Mouse (Mus musculus) C2C12 (cell line): ENCODE results near the gene Stard3. TPM values are rescaled to one million over a fixed set of nuclear protein-coding genes. Genes with fewer than 3 reads are reported as not detected.

Source experiments
- H3K27me3 ChIP-seq: one replicate; pipeline ENCODE4 v1.6.1; 2011; ENCODE audit not compliant: control insufficient read depth, insufficient read depth, insufficient read length
- H3K36me3 ChIP-seq: one replicate; pipeline ENCODE4 v1.6.1; 2011; ENCODE audit not compliant: control insufficient read depth, insufficient read depth
- H3K4me3 ChIP-seq: one replicate; pipeline ENCODE4 v1.5.1; 2011; ENCODE audit warnings: mild to moderate bottlenecking, control low read depth; ENCODE audit not compliant: poor library complexity, insufficient read depth, severe bottlenecking
- H3K79me2 ChIP-seq: one replicate; pipeline ENCODE4 v1.6.1; 2011; ENCODE audit not compliant: control insufficient read depth, insufficient read depth
- H3K79me3 ChIP-seq: one replicate; pipeline ENCODE4 v1.6.1; 2011; ENCODE audit warnings: low read depth, control low read depth
- H3ac ChIP-seq: one replicate; pipeline ENCODE3; 2011; ENCODE audit warnings: low read depth; ENCODE audit not compliant: control insufficient read depth, insufficient read length
- CEBPB ChIP-seq: IDR thresholded peaks from one replicate; pipeline ENCODE4 v1.6.1; 2011; ENCODE audit warnings: low read depth, mild to moderate bottlenecking, control low read depth, moderate library complexity
- CTCF ChIP-seq: IDR thresholded peaks from one replicate; pipeline ENCODE4 v1.5.1; 2011; ENCODE audit not compliant: control insufficient read depth, insufficient read depth, insufficient read length
- FOSL1 ChIP-seq: IDR thresholded peaks from one replicate; pipeline ENCODE4 v1.8.0; 2011; ENCODE audit warnings: mild to moderate bottlenecking, low read length; ENCODE audit not compliant: poor library complexity, insufficient read depth, severe bottlenecking
- MAX ChIP-seq: IDR thresholded peaks from one replicate; pipeline ENCODE4 v1.6.1; 2011; ENCODE audit warnings: mild to moderate bottlenecking, control low read depth
- MYOD1 ChIP-seq: IDR thresholded peaks from one replicate; pipeline ENCODE4 v1.6.1; 2011; ENCODE audit warnings: low read depth; ENCODE audit not compliant: control insufficient read depth, insufficient read length
- MYOG ChIP-seq: IDR thresholded peaks from one replicate; pipeline ENCODE4 v1.6.1; 2011; ENCODE audit not compliant: control insufficient read depth, insufficient read length; ENCODE audit errors: extremely low read depth
- USF1 ChIP-seq: IDR thresholded peaks from one replicate; pipeline ENCODE4 v1.6.1; 2011; ENCODE audit warnings: low read depth, mild to moderate bottlenecking, control low read depth, moderate library complexity
- polyA plus RNA-seq: library from polyadenylated mRNA; unstranded; fragments of >200 nt; fragmentation: generic; extraction: Trizol; gene quantifications from one replicate; pipeline ENCODE4 v1.2.1, GENCODE M21; 2012; ENCODE audit warnings: missing spikeins

Gene Stard3
- polyA plus RNA-seq, 1 experiment = 28.3 TPM

DNA sequence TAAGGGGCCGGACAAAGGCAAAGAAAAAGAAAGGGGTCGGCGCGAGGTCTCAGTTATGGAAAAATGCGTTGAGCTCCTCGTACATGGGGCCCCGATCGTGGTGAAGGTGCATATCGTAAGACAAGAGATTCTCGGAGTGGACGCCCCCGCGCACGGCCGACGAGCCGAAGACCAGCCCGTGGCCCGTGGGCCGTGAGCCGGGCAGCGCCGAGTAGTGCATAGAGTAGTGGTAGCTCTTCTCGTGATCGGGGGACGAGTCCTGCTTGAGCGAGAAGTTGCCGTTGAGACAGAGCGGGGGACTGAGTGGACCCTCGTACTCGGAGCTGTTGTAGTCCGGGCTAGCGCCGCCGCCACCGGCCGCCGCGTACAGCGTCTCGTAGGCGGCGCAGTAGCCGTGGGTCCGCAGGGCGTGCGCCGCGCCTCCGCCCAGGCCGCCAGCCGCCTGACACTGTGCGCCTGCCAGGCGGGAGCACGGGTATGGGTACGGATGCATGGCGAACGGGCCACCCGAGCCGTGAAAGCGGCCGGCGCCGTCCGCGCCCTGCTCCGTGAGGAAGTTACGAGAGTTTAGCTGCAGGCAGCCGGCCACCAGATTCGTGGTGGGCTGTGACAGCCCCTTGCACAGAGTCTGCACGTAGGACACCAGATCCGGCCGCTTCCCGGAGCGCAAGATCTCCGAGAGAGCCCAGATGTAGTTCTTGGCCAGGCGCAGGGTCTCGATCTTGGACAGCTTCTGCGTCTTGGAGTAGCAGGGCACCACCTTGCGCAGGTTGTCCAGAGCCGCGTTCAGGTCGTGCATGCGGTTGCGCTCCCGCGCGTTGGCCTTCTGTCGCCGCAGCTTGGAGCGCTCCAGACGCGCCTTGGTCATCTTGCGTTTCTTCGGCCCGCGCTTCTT, 30.8 kb upstream of the Stard3 start:
- Histone ChIP-seq H3K36me3 (no peaks in the 10 kb centered on the region), H3K79me2 (no peaks in the 10 kb centered on the region), H3K4me3 (no peak overlapping the region), H3K79me3 (no peaks in the 10 kb centered on the region), H3ac (no peak overlapping the region), H3K27me3 (peaks cover 84% of the 10 kb centered on the region)
- TF ChIP-seq CEBPB = no peak
- TF ChIP-seq MAX = no peak
- no peak for TF ChIP-seq MYOD1
- no peak for TF ChIP-seq FOSL1
- TF ChIP-seq MYOG = no peak
- no peak for TF ChIP-seq CTCF
- no peak for TF ChIP-seq USF1

DNA sequence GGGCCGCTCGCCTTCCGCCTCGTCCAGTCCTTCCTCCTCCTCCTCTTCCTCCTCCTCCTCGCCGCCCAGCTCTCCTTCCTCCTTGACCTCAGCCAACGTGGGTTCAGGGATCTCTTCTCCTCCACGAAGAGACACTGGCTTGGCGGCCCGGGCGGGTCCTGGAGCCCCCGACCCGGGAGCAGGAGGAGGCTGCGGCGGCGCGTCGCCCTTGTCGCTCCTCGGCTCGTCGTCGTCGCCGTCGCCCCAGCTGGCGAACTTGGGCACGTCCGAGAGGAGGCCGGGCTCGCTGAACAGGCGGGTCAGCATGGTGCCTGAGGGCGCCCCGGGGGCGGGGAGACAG, 30.2 kb upstream of the Stard3 start:
- TF ChIP-seq CTCF (no peak), MAX (no peak), MYOD1 (no peak), USF1 (no peak), FOSL1 (no peak), CEBPB (no peak), MYOG (no peak)
- no peaks in the 10 kb centered on the region for H3K36me3 ChIP-seq
- H3ac ChIP-seq = no peak overlapping the region
- H3K4me3 ChIP-seq = no peak overlapping the region
- peaks cover 79% of the 10 kb centered on the region for H3K27me3 ChIP-seq
- no peaks in the 10 kb centered on the region for H3K79me2 ChIP-seq
- H3K79me3 ChIP-seq = no peaks in the 10 kb centered on the region

DNA sequence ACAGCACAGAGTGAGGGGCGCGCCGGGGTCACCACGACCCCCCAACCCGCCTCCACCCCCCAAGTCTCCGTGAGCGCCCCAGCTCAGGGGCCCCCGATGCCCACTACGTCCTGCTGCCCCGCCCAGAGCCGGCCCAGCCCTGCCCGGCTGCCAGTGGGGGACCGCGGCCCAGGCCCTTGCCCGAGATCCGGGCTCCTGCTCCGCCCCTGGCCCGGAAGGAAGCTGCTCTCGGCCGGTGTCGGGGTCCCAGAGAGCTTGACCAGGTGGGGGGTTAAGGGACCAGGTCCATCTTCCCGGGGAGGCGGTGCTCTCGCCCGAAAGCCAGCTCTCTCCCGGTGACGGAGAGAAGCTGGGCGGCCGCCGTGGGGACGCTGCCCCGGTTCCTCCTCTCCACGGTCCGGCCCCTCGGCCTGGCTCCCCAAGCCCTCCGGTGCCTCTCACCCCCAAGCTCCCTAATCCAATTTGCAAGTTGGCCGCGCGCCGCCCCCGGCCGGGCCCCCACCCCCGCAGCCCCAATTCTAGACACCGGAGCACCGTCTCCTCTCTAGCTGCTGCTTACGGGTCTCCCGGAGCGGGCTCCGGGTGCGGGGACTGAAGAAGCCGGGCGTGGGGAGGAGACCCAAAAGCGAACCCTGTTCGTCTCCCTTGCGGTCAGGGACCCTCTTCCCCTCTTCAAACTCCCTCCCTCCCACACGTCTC, 29.6 kb upstream of the Stard3 start:
- no peak for TF ChIP-seq MYOD1
- TF ChIP-seq CTCF = no peak
- no peak for TF ChIP-seq MAX
- Histone ChIP-seq H3K79me2 (no peaks in the 10 kb centered on the region), H3K4me3 (no peak overlapping the region), H3K36me3 (no peaks in the 10 kb centered on the region), H3K79me3 (no peaks in the 10 kb centered on the region), H3K27me3 (peaks cover 75% of the 10 kb centered on the region), H3ac (no peak overlapping the region)

DNA sequence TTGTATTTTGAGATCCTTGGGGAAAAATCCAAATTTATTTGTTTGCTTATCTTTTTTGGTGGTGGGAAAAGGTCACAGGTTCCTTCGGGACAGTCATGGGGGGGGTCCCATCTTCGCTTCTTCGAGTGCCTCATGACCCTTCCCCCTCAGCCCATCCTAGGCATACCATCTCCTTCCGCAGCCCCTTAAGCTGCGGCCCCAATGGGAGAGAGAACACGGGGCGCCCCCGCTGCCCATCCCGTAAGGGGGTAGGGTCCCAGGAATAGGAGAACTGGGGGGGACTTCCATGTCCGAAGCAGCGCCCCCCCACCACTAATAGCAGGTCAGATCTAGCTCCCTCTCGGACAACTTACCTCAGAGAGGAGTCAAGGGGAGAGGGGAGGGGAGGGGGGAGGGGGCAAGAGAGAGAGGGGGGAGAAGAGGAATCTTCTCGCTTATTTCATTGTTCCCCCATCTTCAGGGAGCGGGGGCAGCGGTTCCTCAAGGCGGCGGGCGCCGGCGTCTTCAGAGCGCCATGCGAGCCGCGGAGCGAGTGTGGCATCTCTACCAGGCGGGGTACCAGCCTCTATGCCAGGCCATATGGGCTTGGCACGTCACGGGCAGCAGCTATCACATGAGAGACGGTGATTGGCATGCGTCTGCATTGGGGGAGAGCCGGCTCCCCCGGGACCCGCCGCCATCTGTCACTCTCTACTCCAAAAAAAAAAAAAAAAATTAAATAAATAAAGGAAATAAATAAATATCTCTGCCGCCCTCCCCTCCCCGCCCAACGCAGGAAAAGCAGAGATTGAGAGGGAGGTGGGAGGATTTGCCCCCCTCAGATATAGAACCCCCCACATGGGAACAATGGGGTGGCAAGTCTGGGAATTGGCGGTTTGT, 28.8 kb upstream of the Stard3 start, which contains the start of gene Neurod2:
Neurod2 (minus strand) TSS at position 568 of the 879 bp plus-strand sequence.
- TF ChIP-seq MYOG (no peak), CTCF (no peak)
- Histone ChIP-seq H3K79me3 (no peaks in the 10 kb centered on the region), H3K36me3 (no peaks in the 10 kb centered on the region), H3K4me3 (no peak within 1 kb of the TSS), H3ac (no peak within 1 kb of the TSS), H3K79me2 (no peaks in the 10 kb centered on the region), H3K27me3 (peaks cover 77% of the 10 kb centered on the region)

DNA sequence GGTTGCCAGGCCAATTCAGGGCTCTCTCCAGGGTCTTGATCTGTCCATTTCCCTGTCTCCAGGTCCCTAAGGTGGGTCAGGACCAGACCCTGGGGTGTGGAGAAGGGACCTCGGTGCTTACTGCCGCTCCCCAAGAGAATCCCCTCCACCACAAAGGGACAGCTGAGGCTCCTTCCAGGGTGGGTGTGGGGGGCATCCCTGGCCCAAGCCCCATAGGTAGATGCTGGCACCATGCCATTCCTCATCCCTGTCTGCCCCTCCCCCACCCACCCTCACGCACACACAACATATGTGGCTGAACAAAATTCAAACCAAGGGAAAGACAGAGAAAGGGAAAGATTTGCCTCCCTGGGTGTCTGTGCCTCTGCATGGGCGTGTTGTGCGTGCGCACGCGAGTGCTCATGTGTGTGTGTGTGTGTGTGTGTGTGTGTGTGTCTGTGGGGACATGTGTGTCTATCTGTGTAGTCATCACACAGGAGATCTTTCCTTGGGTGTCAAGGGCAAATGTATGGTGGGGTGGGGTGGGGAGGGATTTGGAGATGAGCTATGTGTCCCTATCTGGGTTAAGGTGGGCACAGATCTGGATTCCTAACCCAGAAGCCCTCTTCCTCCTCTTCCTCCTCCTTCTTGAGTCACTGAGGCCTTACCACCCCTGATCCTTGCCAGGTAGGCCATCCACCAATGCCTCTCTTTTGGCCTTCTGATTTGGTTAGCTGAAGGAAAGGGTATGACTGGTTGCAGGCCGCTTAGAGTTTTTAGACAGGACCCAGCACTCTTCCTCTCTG, 28.0 kb upstream of the Stard3 start:
- Histone ChIP-seq H3K36me3 (no peaks in the 10 kb centered on the region), H3ac (no peak overlapping the region), H3K79me2 (no peaks in the 10 kb centered on the region), H3K79me3 (no peaks in the 10 kb centered on the region), H3K4me3 (no peak overlapping the region), H3K27me3 (peaks cover 83% of the 10 kb centered on the region)
- TF ChIP-seq MYOG (no peak), CTCF (no peak), FOSL1 (no peak), MYOD1 (no peak), MAX (no peak), CEBPB (no peak), USF1 (no peak)
